Mouse (Mus musculus): ENCODE measurements at regions not wholly inside any gene's neighbourhood (a gene's known extent, or its start where the extent isn't known, plus 50 kb on each side); places are given as distances from the start of the nearest gene placed in this dataset.

- DNase-seq (ENCODE audit: low spot score in 2 of 2), result no peak
Observed at GRCm38 (mm10) chr7:70769655-70770054, 403.1 kb upstream of the Nr2f2 start.

- no peak for DNase-seq (ENCODE audit: low spot score in 2 of 2)
Observed at GRCm38 (mm10) chr7:70767697-70768096, 401.2 kb upstream of the Nr2f2 start.

- no peak for DNase-seq (ENCODE audit: low spot score in 2 of 2)
Observed at GRCm38 (mm10) chr7:70756676-70757075, 390.1 kb upstream of the Nr2f2 start.

GRCm38 (mm10) chr7:70754826-70755225, 388.3 kb upstream of the Nr2f2 start:
- no peak for DNase-seq (ENCODE audit: low spot score in 2 of 2)

- DNase-seq (ENCODE audit: low spot score in 2 of 2), result no peak
Observed at GRCm38 (mm10) chr7:70752802-70753218, 386.3 kb upstream of the Nr2f2 start.

- no peak for DNase-seq (ENCODE audit: low spot score in 2 of 2)
Observed at GRCm38 (mm10) chr7:70748884-70749283, 382.3 kb upstream of the Nr2f2 start.

GRCm38 (mm10) chr7:70748345-70748744, 381.8 kb upstream of the Nr2f2 start:
- no peak for DNase-seq (ENCODE audit: low spot score in 2 of 2)

- DNase-seq (ENCODE audit: low spot score in 2 of 2), result no peak
Observed at GRCm38 (mm10) chr7:70744296-70744695, 377.8 kb upstream of the Nr2f2 start.

GRCm38 (mm10) chr7:70735591-70735990, 369.1 kb upstream of the Nr2f2 start:
- DNase-seq (ENCODE audit: low spot score in 2 of 2), result no peak

- DNase-seq (ENCODE audit: low spot score in 2 of 2), result no peak
Observed at GRCm38 (mm10) chr7:70733501-70733900, 367.0 kb upstream of the Nr2f2 start.

GRCm38 (mm10) chr7:70729896-70730295, 363.4 kb upstream of the Nr2f2 start:
- no peak for DNase-seq (ENCODE audit: low spot score in 2 of 2)

- DNase-seq (ENCODE audit: low spot score in 2 of 2), result peak; percentile 27 to 32
Observed at GRCm38 (mm10) chr7:70718149-70718765, 351.7 kb upstream of the Nr2f2 start.

GRCm38 (mm10) chr7:70717608-70718007, 351.1 kb upstream of the Nr2f2 start:
- DNase-seq (ENCODE audit: low spot score in 2 of 2), result no peak

- no peak for DNase-seq (ENCODE audit: low spot score in 2 of 2)
Observed at GRCm38 (mm10) chr7:70716811-70717458, 350.4 kb upstream of the Nr2f2 start.

GRCm38 (mm10) chr7:70712141-70712540, 345.6 kb upstream of the Nr2f2 start:
- DNase-seq (ENCODE audit: low spot score in 2 of 2), result peak in 1 of 2 experiments; percentile 15

GRCm38 (mm10) chr7:70706281-70706680, 339.7 kb upstream of the Nr2f2 start:
- no peak for DNase-seq (ENCODE audit: low spot score in 2 of 2)

- no peak for DNase-seq (ENCODE audit: low spot score in 2 of 2)
Observed at GRCm38 (mm10) chr7:70703784-70704183, 337.2 kb upstream of the Nr2f2 start.

- no peak for DNase-seq (ENCODE audit: low spot score in 2 of 2)
Observed at GRCm38 (mm10) chr7:70700461-70700860, 333.9 kb upstream of the Nr2f2 start.

GRCm38 (mm10) chr7:70699391-70699790, 332.9 kb upstream of the Nr2f2 start:
- no peak for DNase-seq (ENCODE audit: low spot score in 2 of 2)

GRCm38 (mm10) chr7:70698986-70699385, 332.5 kb upstream of the Nr2f2 start:
- no peak for DNase-seq (ENCODE audit: low spot score in 2 of 2)

- no peak for DNase-seq (ENCODE audit: low spot score in 2 of 2)
Observed at GRCm38 (mm10) chr7:70692160-70692559, 325.6 kb upstream of the Nr2f2 start.

GRCm38 (mm10) chr7:70690845-70691244, 324.3 kb upstream of the Nr2f2 start:
- no peak for DNase-seq (ENCODE audit: low spot score in 2 of 2)

- no peak for DNase-seq (ENCODE audit: low spot score in 2 of 2)
Observed at GRCm38 (mm10) chr7:70669065-70669464, 302.5 kb upstream of the Nr2f2 start.
